Mouse (Mus musculus) c-Kit-negative CD71-positive TER-119-positive erythroid progenitor cells, embryonic 14.5 days (primary cell): ENCODE data around the gene Oprd1.
A peak's percentile ranks its signal among the peaks of the same experiment; 100 is the strongest.

Experiments
- DNase-seq: peaks from one replicate; pipeline ENCODE4 v3.0.0-alpha.2; 2013; ENCODE audit warnings: low read depth, low spot score

Gene Oprd1

DNA sequence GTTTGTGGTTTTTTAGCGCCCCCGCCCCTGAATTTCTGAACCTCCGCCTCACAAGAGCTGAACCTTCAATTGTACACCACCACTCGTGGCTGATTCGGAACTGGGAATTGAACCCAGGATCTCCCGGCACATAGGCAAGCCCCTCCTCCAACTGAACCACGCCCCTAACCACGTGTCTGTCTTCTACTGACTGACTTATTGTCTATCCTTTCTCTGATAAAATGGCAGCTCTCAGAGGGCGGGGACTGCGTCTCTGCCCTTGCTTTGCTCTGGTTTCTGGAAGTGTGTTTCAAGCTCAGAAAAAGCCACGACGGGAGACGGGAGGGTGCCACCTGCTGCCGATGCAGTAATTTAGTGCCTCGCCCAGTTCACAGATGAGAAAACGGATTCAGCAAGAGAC lies 10.4 kb downstream of the Oprd1 start:
- DNase-seq = no peak

DNA sequence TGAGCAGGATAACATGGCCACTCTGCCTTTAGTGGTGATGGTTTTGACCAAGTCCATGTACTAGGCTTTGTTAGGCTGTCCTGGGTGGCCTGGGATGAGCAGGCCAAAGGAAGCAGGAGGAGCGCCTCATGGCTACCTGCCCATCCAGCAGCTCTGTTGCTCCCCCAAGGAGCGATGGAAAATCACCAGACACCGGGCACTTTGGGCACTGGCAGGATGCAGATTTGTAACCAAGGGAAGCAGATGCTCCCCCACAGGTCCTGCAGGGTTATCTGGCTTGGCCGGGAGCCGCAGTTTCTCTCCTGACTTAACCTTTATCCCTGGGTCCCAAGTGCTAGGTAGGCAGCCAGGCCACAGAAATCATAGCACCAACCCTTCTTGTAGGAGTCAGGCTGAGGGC lies 10.9 kb downstream of the Oprd1 start:
- no peak for DNase-seq

DNA sequence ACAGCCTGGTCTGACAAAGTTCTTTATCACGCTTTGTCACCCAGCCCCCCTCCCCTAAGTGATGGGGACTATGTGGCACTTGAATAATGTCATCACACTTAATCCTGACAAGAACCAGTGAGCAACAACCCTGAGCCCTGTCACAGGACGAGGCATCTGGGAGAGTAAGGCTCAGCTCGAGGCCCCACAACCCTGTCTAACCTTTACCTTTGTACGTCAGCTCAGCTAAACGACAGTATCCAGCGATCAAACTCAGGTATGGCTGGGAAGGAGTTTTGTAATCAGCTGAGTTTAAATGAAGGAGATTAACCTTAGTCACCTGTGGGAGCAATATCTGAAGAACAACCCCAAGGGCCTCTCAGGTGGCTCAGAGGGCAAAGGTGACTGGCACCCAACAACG lies 12.0 kb downstream of the Oprd1 start:
- DNase-seq = no peak

DNA sequence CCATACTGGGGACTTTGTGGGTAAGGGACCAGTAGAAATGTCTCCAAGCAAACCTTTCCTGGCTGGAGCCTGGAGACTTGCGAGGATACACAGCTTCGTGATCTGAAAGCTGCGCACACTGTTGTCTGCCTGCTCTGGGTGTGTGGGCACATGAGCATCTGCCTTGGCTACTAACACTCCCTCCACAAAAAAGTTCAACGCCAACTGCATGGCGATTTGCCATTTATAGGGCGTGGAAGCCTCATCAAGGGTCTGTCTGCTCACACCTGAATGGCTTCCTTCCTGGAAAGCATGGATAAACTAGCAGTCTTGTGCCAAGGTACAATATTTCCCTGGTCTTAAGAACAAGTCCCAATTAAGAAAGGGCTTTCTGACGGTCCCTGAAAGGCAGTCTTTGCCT lies 12.5 kb downstream of the Oprd1 start:
- DNase-seq = no peak

DNA sequence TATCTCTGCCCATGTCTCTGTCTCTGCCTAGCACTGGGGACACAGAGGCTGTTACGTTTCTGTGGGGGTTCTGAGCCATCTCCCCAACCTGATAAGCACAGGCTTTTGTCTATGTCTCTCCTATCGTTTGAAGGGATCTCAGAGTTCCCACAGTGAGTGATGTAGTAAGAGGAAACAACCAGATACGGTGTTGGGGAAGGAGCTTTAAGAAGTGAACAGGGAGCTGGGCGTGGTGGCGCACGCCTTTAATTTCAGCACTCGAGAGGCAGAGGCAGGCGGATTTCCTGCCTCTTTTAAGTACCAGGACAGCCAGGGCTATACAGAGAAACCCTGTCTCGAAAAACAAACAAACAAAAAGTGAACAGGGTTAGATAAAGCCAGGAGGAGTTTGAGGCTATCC lies 13.2 kb downstream of the Oprd1 start:
- no peak for DNase-seq

DNA sequence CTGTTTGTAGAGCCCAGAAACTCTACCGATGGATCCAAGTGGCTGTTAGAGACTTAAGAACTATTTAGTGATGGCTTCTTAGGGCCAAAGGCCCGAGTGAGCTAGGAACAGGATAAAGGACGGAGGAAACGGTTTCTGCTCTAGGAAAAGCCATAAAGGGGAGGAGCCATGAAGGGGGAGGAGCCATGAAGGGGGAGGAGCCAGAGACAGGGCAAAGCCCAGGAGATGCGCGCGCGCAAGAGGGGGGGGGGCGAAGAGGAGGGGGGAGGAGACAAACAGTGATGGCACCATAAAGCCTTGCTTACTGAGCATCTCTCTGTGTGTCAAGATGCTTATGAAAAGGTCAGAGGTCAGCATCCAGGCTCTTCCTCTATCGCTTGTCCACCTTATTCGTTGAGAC lies 13.6 kb downstream of the Oprd1 start:
- peak; percentile 9 for DNase-seq

DNA sequence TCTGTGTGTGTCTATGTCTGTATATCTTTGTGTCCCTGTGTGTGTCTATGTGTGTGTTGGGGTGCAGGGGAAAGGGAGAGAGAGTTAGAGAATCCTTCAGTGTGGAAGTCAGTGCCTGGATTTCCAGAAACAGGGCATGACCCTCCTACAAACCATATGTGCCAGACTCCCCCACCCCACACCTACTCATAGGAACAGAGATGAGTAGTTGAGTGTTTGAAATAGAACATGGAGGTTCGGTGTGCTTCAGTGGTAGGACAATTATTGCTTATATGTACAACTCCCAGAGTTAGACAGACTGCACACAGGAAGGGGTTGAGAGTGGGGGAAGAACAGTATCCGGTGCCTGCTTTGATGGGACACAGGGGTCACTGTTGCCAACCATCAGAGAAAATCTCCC lies 14.2 kb downstream of the Oprd1 start:
- DNase-seq = no peak

DNA sequence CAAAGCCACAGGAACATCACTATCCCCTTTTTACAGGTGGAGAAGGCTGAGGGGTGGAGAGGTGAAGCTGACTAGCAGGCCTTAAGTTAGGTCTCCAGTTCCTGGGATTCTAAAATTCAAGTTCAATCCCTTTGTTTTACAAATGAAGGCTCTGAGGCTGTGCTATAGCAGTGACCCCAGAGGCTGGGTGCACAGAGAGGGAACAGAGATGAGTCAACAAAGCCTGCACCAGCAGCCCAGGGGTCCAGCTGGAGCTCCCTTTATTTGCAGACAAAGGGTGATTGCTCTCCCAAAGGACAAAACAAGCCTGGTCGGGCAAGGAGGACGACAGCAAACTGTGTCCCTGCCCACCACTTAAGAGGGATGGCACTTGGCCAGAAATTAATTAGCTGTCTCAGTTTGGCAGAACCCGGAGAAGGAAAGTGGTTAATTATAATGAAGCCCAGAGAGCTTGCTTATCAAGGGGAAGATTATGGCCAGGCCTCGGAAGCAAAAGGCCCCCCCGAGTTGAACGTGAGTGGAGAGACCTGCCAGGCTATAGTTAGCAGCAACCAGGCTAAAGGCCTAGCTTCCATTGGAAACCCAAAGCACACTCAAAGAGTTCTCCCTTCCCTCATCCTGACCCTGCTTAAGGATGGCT lies 15.2 kb downstream of the Oprd1 start:
- no peak for DNase-seq

DNA sequence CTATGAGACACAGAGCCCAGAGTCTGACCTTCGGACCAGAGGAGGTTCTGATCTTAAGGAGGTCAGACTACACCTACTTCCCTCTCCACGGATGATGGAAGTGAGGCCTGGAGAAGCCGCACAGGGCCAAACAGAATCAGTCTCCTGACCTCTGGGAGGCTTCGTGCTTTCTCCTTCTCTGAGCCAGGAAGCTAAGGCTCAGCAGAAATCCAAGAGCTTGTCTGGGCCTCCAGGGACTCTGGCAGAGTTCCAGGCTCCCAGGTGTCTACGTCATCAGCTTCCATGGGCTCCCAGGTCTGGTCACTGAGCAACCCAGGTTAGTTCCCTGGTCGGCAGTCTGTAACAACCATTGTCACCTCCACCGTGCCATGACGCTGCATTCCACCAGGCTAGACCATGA lies 17.2 kb downstream of the Oprd1 start:
- no peak for DNase-seq

DNA sequence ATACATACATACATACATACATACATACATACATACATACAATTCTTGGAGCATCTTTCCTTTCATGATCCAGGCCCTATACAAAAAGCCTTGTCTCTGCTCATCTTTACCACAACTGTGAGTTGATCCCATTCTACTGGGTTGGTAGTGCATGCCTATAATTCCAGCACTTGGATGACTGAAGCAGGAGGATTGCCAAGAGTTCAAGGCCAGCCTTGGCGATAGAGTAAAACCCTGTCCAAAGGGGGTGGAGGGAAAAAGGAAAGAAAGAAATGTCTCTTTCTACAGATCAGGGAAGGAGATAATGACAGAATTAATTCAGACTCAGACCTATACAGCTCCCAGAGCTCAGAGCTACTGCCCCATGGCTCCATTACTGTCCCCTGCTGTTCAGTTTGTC lies 21.1 kb downstream of the Oprd1 start:
- no peak for DNase-seq

DNA sequence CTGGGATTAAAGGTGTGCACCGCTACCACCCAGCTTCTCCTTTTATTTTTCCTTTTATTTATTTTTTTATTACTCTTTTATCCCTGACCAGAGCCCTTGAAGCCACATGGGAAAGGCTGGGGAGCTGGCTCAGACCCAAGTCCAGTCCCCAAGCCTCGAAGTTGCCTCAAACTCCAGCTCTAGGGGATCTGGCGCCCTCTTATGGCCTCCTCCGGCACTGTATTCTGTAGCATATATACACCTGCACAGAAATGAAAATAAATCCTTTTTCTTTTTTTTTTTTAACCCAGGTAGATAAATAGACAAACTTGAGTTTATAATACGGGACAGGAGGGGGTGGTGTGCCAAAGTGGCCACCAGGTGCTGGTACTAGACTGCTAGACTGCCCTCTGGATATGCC lies 22.6 kb downstream of the Oprd1 start:
- DNase-seq = no peak

DNA sequence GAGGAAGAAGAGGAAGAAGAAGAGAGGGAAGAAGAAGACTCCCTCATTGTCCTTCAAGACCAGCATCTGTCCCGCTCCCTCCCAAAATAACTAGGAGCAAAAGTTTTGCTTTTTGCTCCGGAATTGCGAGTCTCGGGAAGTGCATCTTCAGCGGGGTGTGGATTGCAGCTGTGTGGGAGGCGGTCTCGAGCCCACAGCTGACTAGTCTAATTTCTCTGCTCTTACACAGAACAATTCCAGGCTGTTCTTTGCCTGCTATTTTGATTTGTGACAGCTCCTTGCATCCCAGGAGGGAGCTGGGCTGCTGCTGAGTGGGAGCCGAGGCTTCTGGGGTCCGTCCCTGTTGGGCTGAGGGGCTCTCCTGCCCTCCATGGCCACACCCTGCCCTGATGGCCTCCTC lies 24.7 kb downstream of the Oprd1 start:
- DNase-seq = no peak

DNA sequence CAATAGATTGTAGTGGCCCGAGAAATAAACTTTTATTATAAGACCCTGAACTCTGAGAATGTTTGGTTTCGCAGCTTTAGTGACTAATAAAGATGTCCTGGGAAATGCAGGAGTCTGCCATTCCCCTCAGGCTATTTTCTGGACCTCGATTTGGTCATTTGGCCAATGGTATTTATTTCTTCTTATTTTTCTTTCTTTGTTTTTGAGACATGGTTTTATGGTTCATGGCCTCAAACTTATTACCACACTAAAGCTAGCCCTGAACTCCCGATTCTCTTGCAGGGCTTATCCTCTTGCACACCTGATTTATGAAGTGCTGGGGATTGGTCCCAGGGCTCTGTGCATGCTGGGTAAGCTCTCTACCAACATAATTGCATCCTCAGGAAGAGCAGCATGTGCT lies 28.0 kb downstream of the Oprd1 start:
- no peak for DNase-seq

DNA sequence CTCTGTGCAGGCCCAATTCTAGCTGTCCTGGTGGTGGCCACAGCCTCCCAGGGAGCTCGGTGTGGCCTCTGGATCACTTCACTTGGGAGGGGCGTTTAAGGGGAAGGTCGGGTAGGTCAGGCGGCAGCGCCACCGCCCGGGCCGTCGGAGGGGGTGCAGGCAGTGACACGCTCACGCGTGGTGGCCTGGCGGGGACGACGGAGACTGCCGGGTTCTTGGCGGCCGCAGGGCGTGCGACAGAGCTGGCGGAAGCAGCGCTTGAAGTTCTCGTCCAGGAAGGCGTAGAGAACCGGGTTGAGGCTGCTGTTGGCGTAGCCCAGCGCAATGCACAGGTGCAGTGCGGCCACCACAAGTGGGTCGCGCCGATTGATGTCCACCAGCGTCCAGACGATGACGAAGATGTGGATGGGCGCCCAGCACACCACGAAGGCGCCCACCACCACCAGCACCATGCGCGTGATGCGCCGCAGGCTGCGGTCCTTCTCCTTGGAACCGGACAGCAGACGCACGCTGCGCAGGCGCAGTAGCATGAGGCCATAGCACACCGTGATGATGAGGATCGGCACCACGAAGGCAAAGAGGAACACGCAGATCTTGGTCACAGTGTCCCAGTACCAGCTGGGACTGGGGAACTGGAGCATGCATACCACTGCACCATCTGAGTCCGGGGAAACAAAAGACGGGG lies 30.7 kb downstream of the Oprd1 start:
- no peak for DNase-seq

DNA sequence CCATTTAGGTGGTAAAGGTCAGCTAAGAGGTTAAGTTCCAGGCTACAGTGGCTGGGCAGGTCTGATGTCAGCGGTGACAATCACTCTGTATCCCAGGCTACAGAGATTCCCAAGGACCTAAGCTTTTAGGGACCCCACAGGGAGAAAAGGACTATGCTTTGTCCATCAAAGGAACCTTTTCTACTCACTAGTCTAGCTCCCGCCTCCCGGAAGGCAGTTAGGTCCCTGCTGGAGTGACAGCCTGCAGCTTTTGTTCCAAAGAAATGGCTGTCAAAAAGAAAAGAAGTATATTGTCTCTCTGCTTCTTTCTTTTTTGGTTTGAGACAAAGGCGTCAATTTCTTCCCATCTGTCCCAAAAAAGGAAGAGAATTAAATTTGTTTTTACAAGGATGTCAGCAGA lies 33.1 kb downstream of the Oprd1 start:
- no peak for DNase-seq

DNA sequence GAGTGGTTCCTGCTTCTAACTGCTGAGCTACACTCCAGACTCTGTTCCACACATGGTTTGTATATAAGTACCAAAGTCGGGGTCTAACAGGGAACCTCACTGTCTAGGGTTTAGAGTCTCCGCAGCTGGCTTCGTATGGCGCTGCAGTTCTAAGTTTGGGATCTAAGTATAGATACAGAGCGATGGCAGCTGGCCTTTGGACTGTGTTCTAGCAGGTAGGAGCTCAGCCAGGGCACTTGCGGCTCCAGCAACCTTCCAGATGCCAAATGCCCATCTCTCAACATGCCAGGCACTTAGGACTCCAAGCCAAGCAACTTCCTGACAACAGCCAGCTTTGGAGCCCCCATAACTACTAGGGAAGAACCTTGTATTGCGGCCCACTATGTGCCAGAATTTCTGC lies 36.1 kb downstream of the Oprd1 start:
- DNase-seq = no peak

DNA sequence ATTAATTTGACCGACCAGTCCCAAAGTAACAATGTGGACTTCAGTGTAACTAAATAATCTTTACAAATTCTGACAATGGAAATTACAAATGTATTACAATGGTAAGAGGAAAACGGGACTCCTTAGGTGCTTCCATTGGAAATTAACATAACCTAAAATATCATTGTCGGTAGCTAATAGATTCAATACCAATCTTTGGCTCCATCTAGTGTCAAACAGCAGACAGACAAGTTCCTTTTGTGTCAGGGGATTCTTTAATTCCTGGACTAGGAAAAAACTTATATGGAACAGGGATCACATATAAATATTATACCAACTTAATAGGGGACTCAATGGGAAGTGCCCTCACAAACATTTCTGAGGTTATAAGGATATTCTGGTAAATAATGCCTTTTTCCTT lies 43.1 kb downstream of the Oprd1 start:
- no peak for DNase-seq

DNA sequence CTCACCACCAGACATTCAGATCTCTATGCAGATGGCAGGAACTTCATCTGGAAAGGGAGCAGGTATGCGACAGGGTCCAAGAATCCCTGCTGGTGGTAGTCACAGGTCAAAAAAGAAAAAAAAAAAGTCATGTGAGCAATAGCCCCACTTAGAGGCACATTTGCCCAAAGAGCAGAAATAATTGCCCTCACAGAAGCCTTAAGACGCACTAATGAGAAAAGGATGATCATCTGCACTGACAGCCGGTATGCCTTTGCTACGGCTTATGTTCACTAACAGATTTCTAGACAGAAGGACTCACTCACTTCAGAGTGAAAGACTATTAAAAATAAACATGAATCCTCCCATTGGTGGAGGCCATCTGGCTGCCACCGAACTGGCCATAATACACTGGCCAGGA lies 44.7 kb downstream of the Oprd1 start:
- no peak for DNase-seq

DNA sequence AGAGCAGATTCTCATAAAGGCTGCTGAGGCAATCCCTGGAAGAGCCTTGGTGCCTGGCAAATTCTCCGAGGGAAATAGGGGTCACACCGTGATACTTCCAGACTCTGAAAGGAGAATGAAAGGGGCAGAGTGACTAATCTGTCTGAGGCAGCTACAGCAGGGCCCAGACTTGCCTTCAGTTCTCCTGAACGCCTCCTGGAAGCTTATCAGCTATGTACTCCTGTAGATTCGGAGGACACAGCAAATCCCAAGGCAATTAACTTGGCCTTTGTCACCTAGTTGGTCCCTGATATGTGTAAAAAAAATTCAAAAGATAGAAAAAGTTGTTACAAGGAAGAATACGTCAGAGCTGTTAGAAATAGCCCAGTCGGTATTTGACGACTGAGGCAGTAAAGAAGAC lies 49.2 kb downstream of the Oprd1 start:
- DNase-seq = no peak

DNA sequence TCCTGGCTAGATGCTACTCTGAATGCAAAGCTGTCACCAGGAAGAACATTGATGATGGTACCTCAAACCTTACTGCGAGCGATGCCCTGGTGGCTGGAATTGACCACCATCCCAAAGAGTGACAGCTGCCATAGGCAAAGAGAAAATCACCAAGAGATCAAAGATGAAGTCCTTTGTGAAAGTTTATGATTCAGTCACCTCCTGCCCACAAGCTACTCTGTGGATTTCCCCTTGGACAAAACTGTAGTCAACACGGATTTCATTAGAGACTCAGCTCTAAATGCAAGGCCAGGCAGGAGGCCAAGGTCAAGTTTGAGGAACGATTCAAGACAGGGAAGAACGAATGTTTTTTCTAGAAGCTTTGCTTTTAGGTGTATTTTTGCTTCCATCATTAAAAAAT lies 50.4 kb downstream of the Oprd1 start:
- DNase-seq = no peak

DNA sequence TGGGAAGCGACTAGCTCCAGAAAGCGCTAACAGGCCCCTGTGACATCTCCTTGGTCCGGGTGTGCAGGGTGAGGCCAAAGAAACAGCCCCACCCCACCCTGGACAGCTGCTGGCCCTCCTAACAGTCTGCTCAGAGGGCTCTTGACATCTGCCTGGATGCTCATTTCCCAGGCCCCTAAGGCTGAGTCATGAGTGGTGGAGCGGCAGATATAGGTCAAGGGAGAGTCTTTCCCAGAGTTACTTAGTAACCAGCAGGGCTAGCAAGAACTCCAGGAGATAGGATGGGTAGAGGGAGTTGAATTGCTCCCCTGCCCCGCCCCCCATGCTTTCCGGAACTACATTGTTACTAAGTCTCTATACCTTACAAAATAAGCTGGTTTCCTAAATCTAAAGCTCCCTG lies 51.1 kb downstream of the Oprd1 start:
- DNase-seq = no peak

DNA sequence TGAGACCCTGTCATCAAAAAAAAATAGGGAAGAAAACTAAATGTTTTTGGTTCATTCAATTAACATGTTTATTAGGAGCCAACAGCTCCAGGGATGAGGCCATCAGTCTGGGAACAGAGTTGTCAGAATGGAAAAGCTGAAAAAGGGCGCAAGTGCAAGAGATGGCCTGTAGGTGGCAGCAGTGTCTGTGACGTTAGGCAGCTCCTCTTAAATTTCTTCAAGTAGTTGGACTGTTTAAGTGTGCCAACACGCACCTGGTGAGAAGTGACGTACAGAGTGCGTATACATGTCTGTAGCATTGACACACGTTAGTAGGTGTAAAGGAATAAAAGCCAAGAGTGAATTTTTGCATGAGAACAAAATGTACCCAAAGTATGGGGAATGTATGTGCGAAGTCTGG lies 55.4 kb downstream of the Oprd1 start:
- DNase-seq = no peak

DNA sequence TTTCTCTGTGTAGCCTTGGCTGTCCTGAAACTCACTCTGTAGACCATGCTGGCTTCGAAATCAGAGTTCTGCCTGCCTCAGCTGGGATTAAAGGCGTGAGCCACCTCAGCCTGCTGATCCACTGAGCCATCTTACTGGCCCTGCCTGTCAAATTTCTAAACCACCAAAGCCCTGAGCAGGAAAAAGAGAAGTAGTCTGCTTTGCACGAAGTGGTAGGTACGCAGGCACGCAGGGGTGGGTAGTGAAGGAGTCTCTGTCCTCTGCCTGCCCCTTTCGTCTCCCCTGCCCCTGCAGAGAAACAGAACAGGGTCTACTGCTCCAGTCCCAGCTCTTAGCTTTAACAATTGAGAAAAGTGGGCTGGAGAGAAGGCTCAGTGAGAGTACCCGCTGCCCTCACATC lies 59.2 kb downstream of the Oprd1 start:
- no peak for DNase-seq

DNA sequence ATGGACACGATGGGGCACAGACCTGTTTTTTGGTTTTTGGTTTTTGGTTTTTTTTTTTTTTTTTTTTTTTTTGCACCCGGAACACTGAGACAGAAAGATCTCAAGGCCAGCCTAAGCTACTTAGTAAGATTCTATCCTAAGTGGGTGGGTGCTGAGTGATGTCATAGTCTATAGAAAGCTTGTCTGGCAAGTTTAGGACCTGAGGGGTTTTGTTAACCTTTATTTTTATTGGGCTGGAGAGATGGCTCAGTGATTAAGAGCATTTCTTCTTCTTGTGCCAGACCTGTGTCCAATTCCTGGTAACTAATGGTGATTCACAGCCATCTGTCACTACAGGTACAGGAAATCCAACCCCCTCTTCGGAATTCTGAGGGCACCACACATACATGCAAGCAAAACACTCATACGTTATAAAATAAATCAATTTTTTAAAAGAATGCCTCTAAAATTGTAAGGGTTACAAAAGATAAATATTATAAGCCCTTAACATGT lies 63.7 kb downstream of the Oprd1 start:
- DNase-seq = no peak
